ENCODE assay signal across 8 mouse cellular contexts in genomic region chr3:37653935-37654729, GRCm38 (mm10). TPM values are rescaled to one million over a fixed set of nuclear protein-coding genes. Genes with fewer than 3 reads are reported as not detected.
DNase-seq lines count a peak whose midpoint lies in the region; ATAC-seq lines count a peak whose summit lies in the region.

No protein-coding gene starts in this region.

- peak; percentile 19 for DNase-seq in ovary, postnatal 36 days (ENCODE audit: low spot score)
- DNase-seq in ovary, postnatal 14 days (ENCODE audit: low spot score): no peak
- peak; percentile 76 for DNase-seq in lung, postnatal 36 days
- DNase-seq in thymus, postnatal 0 days (ENCODE audit: low spot score): peak; percentile 77
- DNase-seq in spleen, postnatal 10 days (ENCODE audit: low spot score in 2 of 2): no peak

- peak overlapping the region; percentile 62 for H3K9ac ChIP-seq in heart, embryonic 14.5 days (ENCODE audit: low read length)
- peak overlapping the region; percentile 39 for H3K9ac ChIP-seq in kidney, embryonic 16.5 days (replicated peaks; ENCODE audit: low read length)

- no peaks in the 10 kb centered on the region for H3K9me3 ChIP-seq in heart, embryonic 14.5 days (ENCODE audit: control insufficient read depth, low read length)
- H3K9me3 ChIP-seq in kidney, embryonic 16.5 days (ENCODE audit: low read length): no peaks in the 10 kb centered on the region

- peak overlapping the region in 1 of 2 experiments; percentile 29; a peak in 1 of 4 replicates for H3K27ac ChIP-seq in heart, embryonic 14.5 days (replicated peaks in 1 of 2; ENCODE audit: control insufficient read depth in 1 of 2, insufficient read depth in 1 of 2, low read depth in 2 of 2, low read length in 2 of 2)
- peak overlapping the region; percentile 62 for H3K27ac ChIP-seq in kidney, embryonic 16.5 days (ENCODE audit: low read length)

- H3K36me3 ChIP-seq in heart, embryonic 14.5 days (ENCODE audit: control insufficient read depth, insufficient read depth, low read length): no peaks in the 10 kb centered on the region
- 0 out of 2 replicates have a peak, but pooled peaks cover under 1% of the 10 kb centered on the region for H3K36me3 ChIP-seq in kidney, embryonic 16.5 days (ENCODE audit: insufficient read depth, low read length)

- H3K4me1 ChIP-seq in heart, embryonic 14.5 days (ENCODE audit: control insufficient read depth in 2 of 2, insufficient read depth in 2 of 2, low read length in 2 of 2): peaks cover 20% of the 10 kb centered on the region in 2 experiments
- peaks cover 46% of the 10 kb centered on the region for H3K4me1 ChIP-seq in kidney, embryonic 16.5 days (ENCODE audit: insufficient read depth, low read length)

- H3K4me2 ChIP-seq in heart, embryonic 14.5 days (ENCODE audit: low read length): peak overlapping the region; percentile 65
- peak overlapping the region; percentile 53 for H3K4me2 ChIP-seq in kidney, embryonic 16.5 days (replicated peaks; ENCODE audit: low read depth, low read length)

- ATAC-seq in common myeloid progenitor, adult 5-6 weeks (replicated peaks; ENCODE audit: low read depth, poor library complexity, severe bottlenecking): peak; percentile 90
- no peak for ATAC-seq in heart, embryonic 14.5 days (ENCODE audit: insufficient number of reproducible peaks, insufficient read depth, low FRiP score, low read depth)
- peak; percentile 49; the same call in 1 of the 2 replicates for ATAC-seq in kidney, embryonic 16.5 days (ENCODE audit: low FRiP score, low TSS enrichment)

- 0 out of 2 replicates have a peak, but pooled peaks cover 4% of the 10 kb centered on the region for H3K27me3 ChIP-seq in heart, embryonic 14.5 days (ENCODE audit: control insufficient read depth, insufficient read depth, low read length)
- H3K27me3 ChIP-seq in kidney, embryonic 16.5 days (ENCODE audit: insufficient read depth, low read length): no peaks in the 10 kb centered on the region

- H3K4me3 ChIP-seq in heart, embryonic 14.5 days (ENCODE audit: control insufficient read depth in 1 of 2, insufficient read depth in 1 of 2, low read depth in 1 of 2, low read length in 2 of 2): peak overlapping the region; percentile 23 to 25
- peak overlapping the region; percentile 38 for H3K4me3 ChIP-seq in kidney, embryonic 16.5 days (ENCODE audit: low read length)

- 4% methylated on average over 16 of the region's 16 CpGs for WGBS in heart, embryonic 14.5 days
- WGBS in kidney, embryonic 16.5 days: 3% methylated on average over 16 of the region's 16 CpGs

RNA-seq across cellular contexts. Expression of gene Spry1, which starts 14.4 kb away (rescaled TPM):
- 4.5 and 4.8 TPM in 2 replicates for total RNA-seq in common myeloid progenitor, adult 5-6 weeks (2017)
- polyA plus RNA-seq in heart, embryonic 14.5 days (2014; fragmentation: Nextera tagmentation; extraction: Ambion mirVana): 7.8 and 8.2 TPM in 2 replicates
- polyA plus RNA-seq in kidney, embryonic 16.5 days (2015; fragmentation: Nextera tagmentation; extraction: Ambion mirVana): 36.2 and 39.6 TPM in 2 replicates
- 3.2 and 4.5 TPM in 2 replicates for polyA plus RNA-seq in thymus, postnatal 0 days (2015; fragmentation: Nextera tagmentation; extraction: Ambion mirVana)

Comparison
In these comparisons a context has a peak if more than half of its experiments do, and no peak if none do; other contexts are left out.
1. DNase-seq: peak in ovary, postnatal 36 days (single experiment), lung, postnatal 36 days (single experiment) and thymus, postnatal 0 days (single experiment); none in ovary, postnatal 14 days (single experiment) and spleen, postnatal 10 days (0 of 2).